Mouse (Mus musculus) intestine, embryonic 15.5 days (tissue): Measurements from ENCODE around the gene 1700037C18Rik. TPM values are rescaled to one million over a fixed set of nuclear protein-coding genes. Genes with fewer than 3 reads are reported as not detected.
A peak's percentile ranks its signal among the peaks of the same experiment; 100 is the strongest.

Source experiments
- ATAC-seq: fragments of 200-750 bp; cut with Nextera tagmentation; 2 replicates; pipeline ENCODE4 v1.8.0; 2017; ENCODE audit warnings: moderate TSS enrichment, moderate library complexity
- H3K27ac ChIP-seq: fragments of 300-500 bp; sonication (generic); 2 replicates; pipeline ENCODE4 v1.5.1; 2015; ENCODE audit warnings: mild to moderate bottlenecking, inconsistent platforms
- H3K27me3 ChIP-seq: fragments of 300-500 bp; sonication (generic); replicated peaks from 2 replicates; pipeline ENCODE4 v1.6.1; 2015; ENCODE audit warnings: inconsistent platforms
- H3K36me3 ChIP-seq: fragments of 300-500 bp; sonication (generic); 2 replicates; pipeline ENCODE4 v1.6.1; 2015; ENCODE audit warnings: inconsistent platforms
- H3K4me1 ChIP-seq: fragments of 300-500 bp; sonication (generic); replicated peaks from 2 replicates; pipeline ENCODE4 v1.6.1; 2015; ENCODE audit warnings: inconsistent platforms
- H3K4me2 ChIP-seq: fragments of 300-500 bp; sonication (generic); replicated peaks from 2 replicates; pipeline ENCODE4 v1.6.1; 2015; ENCODE audit warnings: mild to moderate bottlenecking, inconsistent platforms
- H3K4me3 ChIP-seq: fragments of 300-500 bp; sonication (generic); replicated peaks from 2 replicates; pipeline ENCODE4 v1.5.1; 2015; ENCODE audit warnings: inconsistent platforms
- H3K9ac ChIP-seq: fragments of 300-500 bp; sonication (generic); 2 replicates; pipeline ENCODE4 v1.6.1; 2015; ENCODE audit warnings: inconsistent platforms
- H3K9me3 ChIP-seq: fragments of 300-500 bp; sonication (generic); 2 replicates; pipeline ENCODE4 v1.6.1; 2016; ENCODE audit warnings: inconsistent platforms
- WGBS: fragments of 180-500 bp; shearing (Covaris S2); methylation state at CpG from one replicate; pipeline ENCODE4 v1.1.7; 2015; 5-methylcytosine and 5-hydroxymethylcytosine counted together
- polyA plus RNA-seq: library from polyadenylated mRNA; unstranded; fragments of >200 nt; fragmentation: Nextera tagmentation; extraction: Ambion mirVana; gene quantifications from 2 replicates; pipeline ENCODE4 v1.2.1, GENCODE M21; 2015

1700037C18Rik gene
- polyA plus RNA-seq, 1 experiment from 2014 or later, result 5.0 TPM

- H3K9me3 ChIP-seq, result no peaks in the 10 kb centered on the region
- H3K4me1 ChIP-seq, result 0 out of 2 replicates have a peak, but pooled peaks cover 3% of the 10 kb centered on the region
- no peak overlapping the region for H3K4me2 ChIP-seq
- 77% methylated on average over 1 of the region's 1 CpGs for WGBS
- no peaks in the 10 kb centered on the region for H3K27me3 ChIP-seq
- H3K4me3 ChIP-seq, result no peak overlapping the region
- H3K36me3 ChIP-seq, result peaks cover 41% of the 10 kb centered on the region
- no peak overlapping the region for H3K9ac ChIP-seq
- no peak overlapping the region for H3K27ac ChIP-seq
- peak; percentile 75 for ATAC-seq
Observed at GRCm38 (mm10) chr16:3896553-3896952, 11.9 kb downstream of the 1700037C18Rik start.

- Histone ChIP-seq H3K9me3 (no peaks in the 10 kb centered on the region), H3K9ac (no peak overlapping the region), H3K4me1 (0 out of 2 replicates have a peak, but pooled peaks cover 3% of the 10 kb centered on the region), H3K36me3 (peaks cover 37% of the 10 kb centered on the region), H3K4me3 (no peak overlapping the region), H3K4me2 (no peak overlapping the region), H3K27me3 (no peaks in the 10 kb centered on the region), H3K27ac (peak overlapping the region; percentile 33; the same call in 1 of the 2 replicates)
- 80% methylated on average over 6 of the region's 6 CpGs for WGBS
- no peak for ATAC-seq
Observed at GRCm38 (mm10) chr16:3896046-3896445, 12.4 kb downstream of the 1700037C18Rik start.

- ATAC-seq, result peak; percentile 86
- Histone ChIP-seq H3K36me3 (peaks cover 29% of the 10 kb centered on the region), H3K4me1 (0 out of 2 replicates have a peak, but pooled peaks cover 3% of the 10 kb centered on the region), H3K27me3 (no peaks in the 10 kb centered on the region), H3K27ac (peak overlapping the region; percentile 33; the same call in 1 of the 2 replicates), H3K9me3 (no peaks in the 10 kb centered on the region), H3K9ac (no peak overlapping the region), H3K4me2 (no peak overlapping the region; the same call in 1 of the 2 replicates), H3K4me3 (no peak overlapping the region)
- 68% methylated on average over 9 of the region's 9 CpGs for WGBS
Observed at GRCm38 (mm10) chr16:3895173-3895792, 13.2 kb downstream of the 1700037C18Rik start.

- 42% methylated on average over 3 of the region's 3 CpGs for WGBS
- Histone ChIP-seq H3K4me3 (no peak overlapping the region), H3K9ac (no peak overlapping the region), H3K4me2 (no peak overlapping the region), H3K9me3 (no peaks in the 10 kb centered on the region), H3K27ac (no peak overlapping the region), H3K4me1 (0 out of 2 replicates have a peak, but pooled peaks cover 3% of the 10 kb centered on the region), H3K36me3 (peaks cover 15% of the 10 kb centered on the region), H3K27me3 (no peaks in the 10 kb centered on the region)
- no peak for ATAC-seq
Observed at GRCm38 (mm10) chr16:3893739-3894138, 14.8 kb downstream of the 1700037C18Rik start.

GRCm38 (mm10) chr16:3891621-3892295, 16.7 kb downstream of the 1700037C18Rik start:
- Histone ChIP-seq H3K36me3 (0 out of 2 replicates have a peak, but pooled peaks cover 2% of the 10 kb centered on the region), H3K9ac (no peak overlapping the region), H3K27ac (no peak overlapping the region), H3K4me1 (0 out of 2 replicates have a peak, but pooled peaks cover 3% of the 10 kb centered on the region), H3K4me3 (no peak overlapping the region), H3K4me2 (no peak overlapping the region), H3K27me3 (no peaks in the 10 kb centered on the region), H3K9me3 (no peaks in the 10 kb centered on the region)
- no peak for ATAC-seq
- 93% methylated on average over 14 of the region's 14 CpGs for WGBS

GRCm38 (mm10) chr16:3885065-3885670, 23.3 kb downstream of the 1700037C18Rik start:
- H3K4me1 ChIP-seq, result peaks cover 10% of the 10 kb centered on the region
- H3K27ac ChIP-seq, result peak overlapping the region; percentile 89
- peak overlapping the region; percentile 87 for H3K4me3 ChIP-seq
- H3K27me3 ChIP-seq, result no peaks in the 10 kb centered on the region
- no peak; the same call in 1 of the 2 replicates for ATAC-seq
- H3K9ac ChIP-seq, result peak overlapping the region; percentile 87
- H3K36me3 ChIP-seq, result no peaks in the 10 kb centered on the region
- H3K4me2 ChIP-seq, result peak overlapping the region; percentile 63
- H3K9me3 ChIP-seq, result no peaks in the 10 kb centered on the region
- WGBS, result 2% methylated on average over 10 of the region's 10 CpGs

- Histone ChIP-seq H3K36me3 (no peaks in the 10 kb centered on the region), H3K4me3 (peak within 1 kb of the TSS; percentile 87), H3K9ac (peak within 1 kb of the TSS; percentile 87), H3K9me3 (no peaks in the 10 kb centered on the region), H3K4me1 (peaks cover 10% of the 10 kb centered on the region), H3K27ac (peak within 1 kb of the TSS; percentile 89), H3K27me3 (no peaks in the 10 kb centered on the region), H3K4me2 (peak within 1 kb of the TSS; percentile 63)
- WGBS, result under 1% methylated on average over 88 of the region's 88 CpGs
- ATAC-seq, result peak; percentile 100
Observed at GRCm38 (mm10) chr16:3884201-3885064, 24.1 kb downstream of the 1700037C18Rik start, which contains the start of the genes Zfp597 and Gm20695. TSS of gene Zfp597 (minus strand) at chr16:3884561. TSS of gene Gm20695 (plus strand) at chr16:3884648.

- H3K36me3 ChIP-seq, result no peaks in the 10 kb centered on the region
- H3K27me3 ChIP-seq, result no peaks in the 10 kb centered on the region
- ATAC-seq, result no peak
- peaks cover 7% of the 10 kb centered on the region for H3K4me1 ChIP-seq
- no peak overlapping the region for H3K4me3 ChIP-seq
- WGBS, result 98% methylated on average over 4 of the region's 4 CpGs
- H3K27ac ChIP-seq, result no peak overlapping the region
- H3K9ac ChIP-seq, result no peak overlapping the region
- H3K4me2 ChIP-seq, result no peak overlapping the region
- no peaks in the 10 kb centered on the region for H3K9me3 ChIP-seq
Observed at GRCm38 (mm10) chr16:3876346-3876745, 32.1 kb downstream of the 1700037C18Rik start.

- 4% methylated on average over 47 of the region's 47 CpGs for WGBS
- H3K4me2 ChIP-seq, result peak within 1 kb of the TSS; percentile 83
- peak; percentile 100 for ATAC-seq
- peaks cover 7% of the 10 kb centered on the region for H3K4me1 ChIP-seq
- peak within 1 kb of the TSS; percentile 57; the same call in 1 of the 2 replicates for H3K27ac ChIP-seq
- H3K9me3 ChIP-seq, result no peaks in the 10 kb centered on the region
- 0 out of 2 replicates have a peak, but pooled peaks cover 6% of the 10 kb centered on the region for H3K36me3 ChIP-seq
- peak within 1 kb of the TSS; percentile 53 for H3K4me3 ChIP-seq
- H3K27me3 ChIP-seq, result no peaks in the 10 kb centered on the region
- peak within 1 kb of the TSS; percentile 56 for H3K9ac ChIP-seq
Observed at GRCm38 (mm10) chr16:3872216-3873047, 36.1 kb downstream of the 1700037C18Rik start, which contains the start of gene Naa60. TSS of gene Naa60 (plus strand) at chr16:3872375.

- peak overlapping the region; percentile 53 for H3K4me3 ChIP-seq
- peaks cover 7% of the 10 kb centered on the region for H3K4me1 ChIP-seq
- ATAC-seq, result peak; percentile 63
- peak overlapping the region; percentile 83 for H3K4me2 ChIP-seq
- no peaks in the 10 kb centered on the region for H3K27me3 ChIP-seq
- H3K9me3 ChIP-seq, result no peaks in the 10 kb centered on the region
- H3K36me3 ChIP-seq, result 0 out of 2 replicates have a peak, but pooled peaks cover 6% of the 10 kb centered on the region
- WGBS, result 2% methylated on average over 16 of the region's 16 CpGs
- H3K9ac ChIP-seq, result peak overlapping the region; percentile 56
- peak overlapping the region; percentile 57; the same call in 1 of the 2 replicates for H3K27ac ChIP-seq
Observed at GRCm38 (mm10) chr16:3871815-3872214, 36.7 kb downstream of the 1700037C18Rik start.

- Histone ChIP-seq H3K4me1 (no peaks in the 10 kb centered on the region), H3K4me2 (no peak overlapping the region), H3K4me3 (no peak overlapping the region), H3K9ac (no peak overlapping the region), H3K9me3 (no peaks in the 10 kb centered on the region), H3K27ac (no peak overlapping the region), H3K36me3 (0 out of 2 replicates have a peak, but pooled peaks cover 7% of the 10 kb centered on the region), H3K27me3 (no peaks in the 10 kb centered on the region)
- ATAC-seq, result no peak
- WGBS, result 93% methylated on average over 4 of the region's 4 CpGs
Observed at GRCm38 (mm10) chr16:3859254-3859653, 49.2 kb downstream of the 1700037C18Rik start.
